Mouse (Mus musculus) hindbrain, embryonic 15.5 days (tissue): ENCODE data around the gene Enpp1. TPM values are rescaled to one million over a fixed set of nuclear protein-coding genes. Genes with fewer than 3 reads are reported as not detected.
A peak's percentile ranks its signal among the peaks of the same experiment; 100 is the strongest.

ENCODE experiments used
- ATAC-seq: fragments of 200-750 bp; cut with Nextera tagmentation; 2 replicates; pipeline ENCODE4 v1.8.0; 2017; ENCODE audit warnings: low read depth, moderate number of reproducible peaks, moderate TSS enrichment; ENCODE audit not compliant: low FRiP score
- H3K27ac ChIP-seq: fragments of 300-500 bp; sonication (generic); replicated peaks from 2 replicates; pipeline ENCODE4 v1.5.1; 2015; ENCODE audit warnings: mild to moderate bottlenecking, inconsistent platforms
- H3K27me3 ChIP-seq: fragments of 300-500 bp; sonication (generic); 2 replicates; pipeline ENCODE4 v1.6.1; 2015; ENCODE audit warnings: control low read depth, inconsistent platforms
- H3K36me3 ChIP-seq: fragments of 300-500 bp; sonication (generic); 2 replicates; pipeline ENCODE4 v1.6.1; 2015; ENCODE audit warnings: control low read depth, inconsistent platforms
- H3K4me1 ChIP-seq: fragments of 300-500 bp; sonication (generic); replicated peaks from 2 replicates; pipeline ENCODE4 v1.6.1; 2015; ENCODE audit warnings: control low read depth, inconsistent platforms
- H3K4me2 ChIP-seq: fragments of 300-500 bp; sonication (generic); 2 replicates; pipeline ENCODE4 v1.6.1; 2015; ENCODE audit warnings: moderate library complexity, mild to moderate bottlenecking, inconsistent platforms
- H3K4me3 ChIP-seq: fragments of 300-500 bp; sonication (generic); 2 replicates; pipeline ENCODE4 v1.5.1; 2015; ENCODE audit warnings: mild to moderate bottlenecking, inconsistent platforms
- H3K9ac ChIP-seq: fragments of 300-500 bp; sonication (generic); 2 replicates; pipeline ENCODE4 v1.6.1; 2015; ENCODE audit warnings: inconsistent platforms
- H3K9me3 ChIP-seq: fragments of 300-500 bp; sonication (generic); 2 replicates; pipeline ENCODE4 v1.6.1; 2016; ENCODE audit warnings: control low read depth, inconsistent platforms
- WGBS: fragments of 180-500 bp; shearing (Covaris S2); methylation state at CpG from one replicate; pipeline ENCODE4 v1.1.7; 2015; 5-methylcytosine and 5-hydroxymethylcytosine counted together
- polyA plus RNA-seq: library from polyadenylated mRNA; unstranded; fragments of >200 nt; fragmentation: Nextera tagmentation; extraction: Ambion mirVana; gene quantifications from 2 replicates; pipeline ENCODE4 v1.2.1, GENCODE M21; 2015

Enpp1 gene
- polyA plus RNA-seq, 1 experiment from 2014 or later: 4.1 TPM

- Histone ChIP-seq H3K27ac (no peak overlapping the region), H3K27me3 (no peaks in the 10 kb centered on the region), H3K9ac (no peak overlapping the region), H3K9me3 (no peaks in the 10 kb centered on the region), H3K4me1 (no peaks in the 10 kb centered on the region), H3K4me2 (no peak overlapping the region), H3K36me3 (no peaks in the 10 kb centered on the region), H3K4me3 (no peak overlapping the region)
- 88% methylated on average over 11 of the region's 11 CpGs for WGBS
- no peak for ATAC-seq
These were observed 69.0 kb downstream of the Enpp1 start for GRCm38 (mm10) chr10:24642796-24643580.

DNA sequence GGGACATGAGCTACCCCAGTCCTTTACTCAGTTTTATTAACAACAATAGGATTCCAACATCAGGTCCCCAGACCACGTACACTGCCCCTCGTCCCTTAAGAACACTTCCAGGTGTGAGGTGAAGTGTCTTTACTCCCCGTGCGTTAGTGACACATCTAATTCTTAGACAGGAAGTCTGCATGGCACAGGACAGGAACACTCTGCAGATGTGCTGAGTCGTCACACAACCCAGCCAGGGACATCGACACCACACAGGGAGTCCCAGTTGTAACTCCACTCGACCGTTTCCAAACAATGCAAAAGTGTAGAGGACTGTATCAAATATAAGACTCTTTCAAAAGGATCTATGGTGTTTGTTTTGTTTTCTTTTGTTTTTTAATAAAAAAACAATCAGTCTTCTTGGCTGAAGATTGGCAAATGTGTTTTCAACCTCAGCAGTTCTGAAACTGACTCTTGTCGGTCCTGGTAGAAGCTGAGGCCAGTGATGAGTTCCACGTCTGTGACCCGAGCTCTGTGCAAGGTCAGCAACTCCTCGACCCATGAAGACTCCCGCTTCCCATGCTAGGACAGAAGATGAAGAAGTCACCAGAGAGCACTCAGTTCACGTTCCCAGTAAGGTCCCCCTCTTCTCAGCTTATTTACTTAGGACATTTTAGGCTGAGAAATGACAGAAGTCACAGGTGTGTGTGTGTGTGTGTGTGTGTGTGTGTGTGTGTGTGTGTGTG lies 70.4 kb downstream of the Enpp1 start:
- no peak overlapping the region for H3K9ac ChIP-seq
- H3K36me3 ChIP-seq: no peaks in the 10 kb centered on the region
- no peak overlapping the region for H3K4me3 ChIP-seq
- 73% methylated on average over 14 of the region's 14 CpGs for WGBS
- H3K4me2 ChIP-seq: no peak overlapping the region
- ATAC-seq: no peak
- H3K27ac ChIP-seq: no peak overlapping the region
- no peaks in the 10 kb centered on the region for H3K27me3 ChIP-seq
- H3K9me3 ChIP-seq: no peaks in the 10 kb centered on the region
- H3K4me1 ChIP-seq: no peaks in the 10 kb centered on the region

- H3K4me2 ChIP-seq: no peak overlapping the region
- no peaks in the 10 kb centered on the region for H3K36me3 ChIP-seq
- H3K9me3 ChIP-seq: no peaks in the 10 kb centered on the region
- H3K27ac ChIP-seq: no peak overlapping the region
- no peak overlapping the region for H3K4me3 ChIP-seq
- ATAC-seq: no peak
- no peaks in the 10 kb centered on the region for H3K27me3 ChIP-seq
- 80% methylated on average over 6 of the region's 6 CpGs for WGBS
- no peak overlapping the region for H3K9ac ChIP-seq
- no peaks in the 10 kb centered on the region for H3K4me1 ChIP-seq
These were observed 71.6 kb downstream of the Enpp1 start for GRCm38 (mm10) chr10:24640186-24640875.

DNA sequence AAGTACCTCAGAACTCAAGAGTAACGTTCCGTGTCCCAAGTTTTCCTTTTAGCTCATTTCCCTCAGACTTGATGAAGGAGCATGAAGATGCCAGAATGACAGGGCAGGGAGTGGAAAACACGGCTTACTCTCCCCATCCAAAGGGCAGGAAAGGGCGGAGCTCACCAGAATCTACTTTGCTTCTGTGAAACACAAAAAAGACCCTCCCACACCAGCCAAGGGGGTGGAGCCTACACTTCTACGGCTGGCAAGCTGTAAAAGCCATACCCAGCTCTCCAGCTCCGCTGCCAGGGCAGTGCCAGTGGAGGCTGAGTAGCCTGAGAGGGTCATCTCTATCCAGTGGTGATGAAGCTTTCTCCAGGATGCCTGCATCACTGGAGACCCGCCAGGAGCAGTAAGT lies 72.4 kb downstream of the Enpp1 start:
- ATAC-seq: no peak
- 66% methylated on average over 7 of the region's 7 CpGs for WGBS
- H3K27ac ChIP-seq: no peak overlapping the region

GRCm38 (mm10) chr10:24638306-24639070 lies 73.5 kb downstream of the Enpp1 start:
- WGBS: 66% methylated on average over 10 of the region's 10 CpGs
- Histone ChIP-seq H3K9ac (no peak overlapping the region), H3K9me3 (no peaks in the 10 kb centered on the region), H3K27ac (no peak overlapping the region), H3K36me3 (no peaks in the 10 kb centered on the region), H3K27me3 (no peaks in the 10 kb centered on the region), H3K4me1 (no peaks in the 10 kb centered on the region), H3K4me2 (no peak overlapping the region), H3K4me3 (no peak overlapping the region)
- no peak for ATAC-seq

More for the DNA sequence above, 72.4 kb downstream of the Enpp1 start:
- no peaks in the 10 kb centered on the region for H3K4me1 ChIP-seq
- no peak overlapping the region for H3K4me2 ChIP-seq
- H3K9ac ChIP-seq: no peak overlapping the region
- H3K36me3 ChIP-seq: no peaks in the 10 kb centered on the region
- no peak overlapping the region for H3K4me3 ChIP-seq
- H3K27me3 ChIP-seq: no peaks in the 10 kb centered on the region
- H3K9me3 ChIP-seq: no peaks in the 10 kb centered on the region

DNA sequence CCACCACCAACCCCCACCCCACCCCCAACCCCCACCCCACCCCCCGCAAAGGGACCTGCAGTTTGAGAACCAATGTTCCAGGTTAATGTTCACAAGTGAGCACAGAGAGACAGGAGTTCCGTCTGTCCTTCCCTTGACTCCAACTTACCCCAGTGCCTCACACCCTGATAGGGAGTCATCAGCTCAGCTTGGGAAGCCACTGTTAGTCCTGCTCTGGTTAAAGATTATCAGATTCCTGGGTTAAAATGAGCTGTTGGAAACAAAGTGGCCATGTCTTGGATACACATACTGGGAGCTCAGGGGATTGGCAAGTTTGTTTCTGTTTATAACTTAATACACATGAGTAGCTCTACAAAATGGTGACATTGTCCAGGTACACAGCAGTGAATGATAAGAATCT lies 75.0 kb downstream of the Enpp1 start:
- 78% methylated on average over 2 of the region's 2 CpGs for WGBS
- H3K36me3 ChIP-seq: no peaks in the 10 kb centered on the region
- H3K9ac ChIP-seq: no peak overlapping the region
- H3K4me2 ChIP-seq: no peak overlapping the region
- no peaks in the 10 kb centered on the region for H3K27me3 ChIP-seq
- H3K4me1 ChIP-seq: no peaks in the 10 kb centered on the region
- no peak overlapping the region for H3K4me3 ChIP-seq
- H3K9me3 ChIP-seq: no peaks in the 10 kb centered on the region
- ATAC-seq: no peak
- H3K27ac ChIP-seq: no peak overlapping the region

DNA sequence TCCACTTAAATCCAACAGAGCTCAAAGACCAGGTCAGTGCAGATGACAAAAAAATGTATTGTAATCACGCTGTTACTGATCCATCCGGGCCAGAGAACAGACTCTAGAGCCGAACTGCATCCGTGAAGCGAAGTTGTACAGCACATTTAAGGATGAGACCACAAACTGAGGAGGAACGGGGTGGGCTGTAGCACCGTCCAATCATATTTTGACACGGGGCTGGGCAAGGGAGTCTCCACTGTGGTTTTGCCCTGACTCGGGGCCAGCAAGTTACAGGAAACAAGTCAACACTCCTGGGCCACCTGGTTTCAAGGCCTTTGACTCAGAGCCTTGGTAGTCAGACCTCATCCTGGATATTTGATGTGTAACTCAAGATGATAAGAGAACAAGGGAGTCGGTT lies 76.1 kb downstream of the Enpp1 start:
- Histone ChIP-seq H3K27ac (no peak overlapping the region), H3K27me3 (no peaks in the 10 kb centered on the region), H3K4me2 (no peak overlapping the region), H3K9ac (no peak overlapping the region), H3K4me3 (no peak overlapping the region), H3K9me3 (no peaks in the 10 kb centered on the region), H3K36me3 (no peaks in the 10 kb centered on the region), H3K4me1 (no peaks in the 10 kb centered on the region)
- no peak for ATAC-seq
- 93% methylated on average over 10 of the region's 10 CpGs for WGBS

- H3K27ac ChIP-seq: no peak overlapping the region
- H3K4me1 ChIP-seq: no peaks in the 10 kb centered on the region
- H3K9me3 ChIP-seq: no peaks in the 10 kb centered on the region
- ATAC-seq: no peak
- H3K4me2 ChIP-seq: no peak overlapping the region
- H3K9ac ChIP-seq: no peak overlapping the region
- H3K27me3 ChIP-seq: no peaks in the 10 kb centered on the region
- H3K36me3 ChIP-seq: no peaks in the 10 kb centered on the region
- H3K4me3 ChIP-seq: no peak overlapping the region
- WGBS: 87% methylated on average over 11 of the region's 11 CpGs
These were observed 76.6 kb downstream of the Enpp1 start for GRCm38 (mm10) chr10:24635331-24635815.

GRCm38 (mm10) chr10:24634288-24634687 lies 77.7 kb downstream of the Enpp1 start:
- no peak overlapping the region for H3K27ac ChIP-seq
- no peaks in the 10 kb centered on the region for H3K4me1 ChIP-seq
- H3K9ac ChIP-seq: no peak overlapping the region
- no peak overlapping the region for H3K4me3 ChIP-seq
- ATAC-seq: no peak
- H3K27me3 ChIP-seq: no peaks in the 10 kb centered on the region
- 82% methylated on average over 9 of the region's 9 CpGs for WGBS
- no peaks in the 10 kb centered on the region for H3K36me3 ChIP-seq
- no peak overlapping the region for H3K4me2 ChIP-seq
- no peaks in the 10 kb centered on the region for H3K9me3 ChIP-seq

DNA sequence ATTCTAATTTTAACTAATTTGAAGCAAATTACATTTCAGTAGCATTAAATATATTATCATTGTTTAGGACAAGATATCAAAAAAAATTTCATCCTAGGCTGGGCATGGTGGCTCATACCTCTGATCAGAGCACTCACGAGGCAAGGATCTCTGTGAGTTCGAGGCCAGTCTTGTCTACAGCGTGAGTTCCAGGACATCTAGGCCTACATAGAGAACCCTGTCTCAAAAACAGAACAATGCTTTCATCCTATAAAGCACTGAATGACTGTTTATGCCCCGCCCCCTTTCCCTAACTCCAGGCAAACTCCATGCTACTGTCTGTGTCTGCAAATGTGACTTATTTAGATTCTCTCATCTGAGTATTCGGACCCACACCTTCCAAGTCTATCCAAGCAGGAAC lies 80.8 kb downstream of the Enpp1 start:
- ATAC-seq: peak; percentile 43; the same call in 1 of the 2 replicates
- Histone ChIP-seq H3K36me3 (no peaks in the 10 kb centered on the region), H3K27ac (no peak overlapping the region), H3K9me3 (no peaks in the 10 kb centered on the region), H3K4me3 (no peak overlapping the region), H3K4me1 (no peaks in the 10 kb centered on the region), H3K27me3 (no peaks in the 10 kb centered on the region), H3K9ac (no peak overlapping the region), H3K4me2 (no peak overlapping the region)
- WGBS: 97% methylated on average over 5 of the region's 5 CpGs

GRCm38 (mm10) chr10:24630469-24631081 lies 81.4 kb downstream of the Enpp1 start:
- no peak overlapping the region; the same call in 1 of the 2 replicates for H3K9ac ChIP-seq
- peak overlapping the region; percentile 22; the same call in 1 of the 2 replicates for H3K4me3 ChIP-seq
- no peak overlapping the region for H3K27ac ChIP-seq
- no peaks in the 10 kb centered on the region for H3K4me1 ChIP-seq
- no peaks in the 10 kb centered on the region for H3K27me3 ChIP-seq
- WGBS: 24% methylated on average over 18 of the region's 18 CpGs
- H3K36me3 ChIP-seq: no peaks in the 10 kb centered on the region
- peak overlapping the region; percentile 45 for H3K4me2 ChIP-seq
- ATAC-seq: peak; percentile 62; the same call in 1 of the 2 replicates
- H3K9me3 ChIP-seq: no peaks in the 10 kb centered on the region
